Mouse (Mus musculus): Measurements from ENCODE around the gene Ralgapa2.

DNA sequence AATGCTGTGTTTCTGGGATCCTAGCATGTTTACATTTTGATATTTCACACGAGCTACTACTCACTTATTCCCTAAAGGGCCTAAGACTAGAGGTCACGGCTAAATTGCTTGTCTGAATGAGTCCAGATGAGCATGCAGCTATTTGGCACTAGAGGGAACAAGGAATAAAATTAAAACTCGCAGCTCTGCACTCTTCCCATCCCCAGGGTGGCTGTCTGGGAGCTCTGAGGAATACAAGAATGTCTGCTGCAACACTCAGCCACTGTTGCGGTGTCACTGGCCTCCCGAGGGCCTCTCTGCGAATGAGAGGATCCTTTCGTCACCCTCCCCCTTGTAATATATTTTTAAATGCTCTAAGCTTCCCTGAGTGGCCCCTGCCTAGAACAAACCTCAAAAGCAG lies 266.7 kb downstream of the Ralgapa2 start:
- no peak for TF ChIP-seq CTCF (IDR thresholded peaks at IDR 0.05; ENCODE audit: extremely low read depth, insufficient read depth, insufficient read length, insufficient replicate concordance)
- no peak for TF ChIP-seq POLR2A (IDR thresholded peaks at IDR 0.05; ENCODE audit: low read depth, low read length)
